Mouse (Mus musculus): ENCODE measurements around the gene Limd1. TPM values are rescaled to one million over a fixed set of nuclear protein-coding genes. Genes with fewer than 3 reads are reported as not detected.

The Limd1 gene
- polyA plus RNA-seq, 3 experiments from 2014 or later: 31.9 to 41.2 (median 36.2) TPM

GRCm38 (mm10) chr9:123483598-123483997, 5.1 kb downstream of the Limd1 start:
- ATAC-seq: no peak

GRCm38 (mm10) chr9:123484830-123485229, 6.3 kb downstream of the Limd1 start:
- no peak for ATAC-seq

GRCm38 (mm10) chr9:123485561-123485960, 7.1 kb downstream of the Limd1 start:
- ATAC-seq: no peak

GRCm38 (mm10) chr9:123486635-123487034, 8.1 kb downstream of the Limd1 start:
- no peak for ATAC-seq

- ATAC-seq: no peak
These were observed 10.6 kb downstream of the Limd1 start for GRCm38 (mm10) chr9:123489073-123489472.

- no peak for ATAC-seq
These were observed 11.3 kb downstream of the Limd1 start for GRCm38 (mm10) chr9:123489727-123490343.

- no peak for ATAC-seq
These were observed 12.4 kb downstream of the Limd1 start for GRCm38 (mm10) chr9:123490930-123491329.

- ATAC-seq: no peak
These were observed 13.5 kb downstream of the Limd1 start for GRCm38 (mm10) chr9:123491917-123492585.

GRCm38 (mm10) chr9:123496665-123497064, 18.2 kb downstream of the Limd1 start:
- ATAC-seq: no peak

- ATAC-seq: peak; percentile 72
These were observed 19.4 kb downstream of the Limd1 start for GRCm38 (mm10) chr9:123497906-123498305.

- ATAC-seq: no peak
These were observed 22.0 kb downstream of the Limd1 start for GRCm38 (mm10) chr9:123500480-123500879.

- no peak for ATAC-seq
These were observed 24.8 kb downstream of the Limd1 start for GRCm38 (mm10) chr9:123503171-123503834.

GRCm38 (mm10) chr9:123504325-123504724, 25.8 kb downstream of the Limd1 start:
- peak; percentile 86 for ATAC-seq

- no peak for ATAC-seq
These were observed 27.1 kb downstream of the Limd1 start for GRCm38 (mm10) chr9:123505598-123505997.

GRCm38 (mm10) chr9:123506270-123507146, 28.0 kb downstream of the Limd1 start:
- ATAC-seq: no peak

- ATAC-seq: no peak
These were observed 28.9 kb downstream of the Limd1 start for GRCm38 (mm10) chr9:123507380-123507779.

- ATAC-seq: no peak
These were observed 30.5 kb downstream of the Limd1 start for GRCm38 (mm10) chr9:123508986-123509385.

GRCm38 (mm10) chr9:123509638-123510604, 31.4 kb downstream of the Limd1 start:
- peak; percentile 97 for ATAC-seq

- ATAC-seq: no peak
These were observed 32.4 kb downstream of the Limd1 start for GRCm38 (mm10) chr9:123510926-123511325.

GRCm38 (mm10) chr9:123512482-123512881, 34.0 kb downstream of the Limd1 start:
- no peak for ATAC-seq

- ATAC-seq: no peak
These were observed 36.6 kb downstream of the Limd1 start for GRCm38 (mm10) chr9:123515087-123515486.
